Mouse (Mus musculus) heart, adult 2 months (tissue): ENCODE measurements around the gene Arhgap29.

Source experiments
- CTCF ChIP-seq: fragments of 200-600 bp; IDR thresholded peaks from 2 replicates; pipeline ENCODE4 v1.8.1; 2022; ENCODE audit warnings: antibody characterized with exemption, mild to moderate bottlenecking, moderate library complexity
- POLR2A ChIP-seq: fragments of 200-500 bp; IDR thresholded peaks from 2 replicates; pipeline ENCODE4 v1.6.1; 2011; ENCODE audit warnings: mild to moderate bottlenecking, low read depth, low read length, control low read depth; ENCODE audit not compliant: insufficient read depth

DNA sequence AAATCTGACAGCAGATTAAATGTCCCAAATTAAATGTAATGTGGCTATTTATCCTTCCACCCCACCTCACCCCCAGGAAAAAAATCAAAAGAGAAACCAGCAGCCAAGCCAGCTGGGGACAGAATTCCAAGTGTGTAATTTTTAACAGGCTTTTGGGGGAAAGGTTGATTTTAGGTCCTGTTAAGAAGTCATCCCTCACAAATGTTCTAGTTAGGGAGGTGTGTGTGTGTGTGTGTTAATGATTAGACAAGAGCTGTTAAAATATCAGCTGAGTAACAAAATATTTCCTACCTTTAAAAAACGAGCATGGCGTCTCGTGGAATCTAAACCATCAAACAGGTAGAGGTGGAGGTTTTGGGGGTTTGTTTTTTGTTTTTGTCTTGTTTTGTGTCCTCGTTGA lies 49.1 kb upstream of the Arhgap29 start:
- no peak for TF ChIP-seq CTCF
- TF ChIP-seq POLR2A: no peak
